Mouse (Mus musculus) cortical plate, adult 2 months (tissue): ENCODE measurements around the gene Rab8a.

ENCODE experiments used
- CTCF ChIP-seq: fragments of 200-500 bp; IDR thresholded peaks from 2 replicates; pipeline ENCODE4 v1.5.1; 2011; ENCODE audit warnings: mild to moderate bottlenecking, control low read depth, low read length; ENCODE audit not compliant: insufficient read depth; ENCODE audit errors: extremely low read depth
- POLR2A ChIP-seq: fragments of 200-500 bp; IDR thresholded peaks from 2 replicates; pipeline ENCODE4 v1.6.1; 2011; ENCODE audit warnings: mild to moderate bottlenecking, low read length, control low read depth; ENCODE audit not compliant: insufficient read depth; ENCODE audit errors: extremely low read depth

DNA sequence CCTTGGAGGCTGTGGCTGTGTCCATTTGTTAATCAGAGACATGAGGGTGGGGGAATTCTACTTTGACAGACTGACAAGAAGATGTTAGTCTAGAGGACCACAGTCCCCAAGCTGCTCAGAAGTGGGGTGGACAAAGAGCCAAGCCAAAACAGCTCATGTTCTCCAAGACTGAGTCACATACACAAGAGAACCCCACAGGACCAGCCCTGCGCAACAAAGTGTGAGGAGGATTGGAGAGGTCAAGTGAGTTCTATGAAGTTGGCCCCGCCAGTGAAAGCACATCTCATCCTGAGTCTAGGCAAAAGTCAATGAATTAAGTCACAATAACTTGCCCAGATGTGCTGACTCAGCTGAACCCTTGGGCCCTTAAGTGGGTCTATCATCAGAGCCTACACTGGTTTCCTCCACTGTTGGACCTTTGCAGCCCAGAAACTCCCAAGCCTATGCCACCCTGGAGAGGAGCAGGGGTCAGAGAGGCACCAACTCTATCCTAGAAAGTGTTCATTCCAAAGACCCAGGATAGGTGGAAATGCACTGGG, 26.9 kb downstream of the Rab8a start:
- TF ChIP-seq CTCF (no peak), POLR2A (no peak)
